Mouse (Mus musculus) forebrain, postnatal 0 days (tissue): ENCODE data around the gene Ptp4a2. TPM values are rescaled to one million over a fixed set of nuclear protein-coding genes. Genes with fewer than 3 reads are reported as not detected.
A peak's percentile ranks its signal among the peaks of the same experiment; 100 is the strongest.

Source experiments
- ATAC-seq: fragments of 200-750 bp; cut with Nextera tagmentation; 2 replicates; pipeline ENCODE4 v1.8.0; 2017; ENCODE audit warnings: mild to moderate bottlenecking, moderate library complexity
- DNase-seq: peaks from one replicate; pipeline ENCODE4 v3.0.0-alpha.2; 2015
- H3K27ac ChIP-seq: fragments of 300-500 bp; sonication (generic); 2 replicates; pipeline ENCODE4 v1.5.1; 2014; ENCODE audit warnings: low read depth, mild to moderate bottlenecking, antibody characterized with exemption, low read length, moderate library complexity, mixed read lengths
- H3K27me3 ChIP-seq: fragments of 300-500 bp; sonication (generic); 2 replicates; pipeline ENCODE4 v1.6.1; 2014; ENCODE audit warnings: mild to moderate bottlenecking, low read length, mixed read lengths; ENCODE audit not compliant: insufficient read depth
- H3K36me3 ChIP-seq: fragments of 300-500 bp; sonication (generic); 2 replicates; pipeline ENCODE4 v1.6.1; 2014; ENCODE audit warnings: mild to moderate bottlenecking, moderate library complexity; ENCODE audit not compliant: insufficient read depth
- H3K4me1 ChIP-seq: fragments of 300-500 bp; sonication (generic); 2 replicates; pipeline ENCODE4 v1.6.1; 2014; ENCODE audit warnings: antibody characterized with exemption; ENCODE audit not compliant: insufficient read depth
- H3K4me2 ChIP-seq: fragments of 300-500 bp; sonication (generic); 2 replicates; pipeline ENCODE4 v1.6.1; 2014; ENCODE audit warnings: low read depth, mild to moderate bottlenecking, moderate library complexity
- H3K4me3 ChIP-seq: fragments of 300-500 bp; sonication (generic); 2 replicates; pipeline ENCODE4 v1.5.1; 2014; ENCODE audit warnings: low read depth, low read length, mixed read lengths
- H3K9ac ChIP-seq: fragments of 300-500 bp; sonication (generic); 2 replicates; pipeline ENCODE4 v1.6.1; 2014; ENCODE audit warnings: mild to moderate bottlenecking
- H3K9me3 ChIP-seq: fragments of 300-500 bp; sonication (generic); 2 replicates; pipeline ENCODE4 v1.6.1; 2016; ENCODE audit warnings: low read length
- CTCF ChIP-seq: sonication (generic); IDR thresholded peaks from 2 replicates; pipeline ENCODE4 v1.5.1; 2016; ENCODE audit warnings: antibody characterized with exemption, control low read depth, low read depth
- WGBS: fragments of 180-500 bp; shearing (Covaris S2); extraction: QIAGEN DNeasy Blood & Tissue Kit; methylation state at CpG from one replicate; pipeline ENCODE4 v1.1.7; 2014; 5-methylcytosine and 5-hydroxymethylcytosine counted together
- polyA plus RNA-seq: library from polyadenylated mRNA; unstranded; fragments of >200 nt; fragmentation: Nextera tagmentation; extraction: Ambion mirVana; gene quantifications from 2 replicates; pipeline ENCODE4 v1.2.1, GENCODE M21; 2015
- total RNA-seq: library from RNA; depleted of rRNA; stranded (reverse); fragments of >200 nt; gene quantifications from 2 replicates; pipeline ENCODE4 v1.2.3, GENCODE M21; 2014

The Ptp4a2 gene
- total and polyA plus RNA-seq, 2 experiments from 2014 or later: 131 to 270 TPM

- H3K9ac ChIP-seq: peak overlapping the region; percentile 22; the same call in 1 of the 2 replicates
- peak overlapping the region; percentile 28 for H3K4me2 ChIP-seq
- TF ChIP-seq CTCF: no peak
- H3K27me3 ChIP-seq: no peaks in the 10 kb centered on the region
- no peaks in the 10 kb centered on the region for H3K9me3 ChIP-seq
- DNase-seq (no peak), ATAC-seq (no peak; the same call in 1 of the 2 replicates)
- 0 out of 2 replicates have a peak, but pooled peaks cover 9% of the 10 kb centered on the region for H3K4me1 ChIP-seq
- no peaks in the 10 kb centered on the region for H3K36me3 ChIP-seq
- no peak overlapping the region for H3K4me3 ChIP-seq
- 20% methylated on average over 7 of the region's 7 CpGs for WGBS
- no peak overlapping the region for H3K27ac ChIP-seq
Observed at GRCm38 (mm10) chr4:129771314-129771671, 39.7 kb upstream of the Ptp4a2 start.

GRCm38 (mm10) chr4:129771672-129772521 is 39.1 kb upstream of the Ptp4a2 start:
- 7% methylated on average over 21 of the region's 21 CpGs for WGBS
- Histone ChIP-seq H3K4me1 (0 out of 2 replicates have a peak, but pooled peaks cover 9% of the 10 kb centered on the region), H3K27me3 (no peaks in the 10 kb centered on the region), H3K36me3 (no peaks in the 10 kb centered on the region), H3K4me2 (peak overlapping the region; percentile 28), H3K9ac (peak overlapping the region; percentile 22; the same call in 1 of the 2 replicates), H3K4me3 (no peak overlapping the region), H3K27ac (no peak overlapping the region), H3K9me3 (no peaks in the 10 kb centered on the region)
- peak; percentile 66 for ATAC-seq
- no peak for DNase-seq
- 0 out of 2 replicates have a peak, but pooled peaks have one; percentile 3 for TF ChIP-seq CTCF

GRCm38 (mm10) chr4:129781881-129782675 is 28.9 kb upstream of the Ptp4a2 start:
- peaks cover 9% of the 10 kb centered on the region for H3K4me1 ChIP-seq
- no peak overlapping the region for H3K4me2 ChIP-seq
- DNase-seq: no peak
- ATAC-seq: no peak
- no peaks in the 10 kb centered on the region for H3K9me3 ChIP-seq
- no peaks in the 10 kb centered on the region for H3K27me3 ChIP-seq
- WGBS: 13% methylated on average over 4 of the region's 4 CpGs
- H3K27ac ChIP-seq: peak overlapping the region; percentile 4; the same call in 1 of the 2 replicates
- TF ChIP-seq CTCF: no peak
- no peaks in the 10 kb centered on the region for H3K36me3 ChIP-seq
- H3K9ac ChIP-seq: no peak overlapping the region
- no peak overlapping the region for H3K4me3 ChIP-seq

GRCm38 (mm10) chr4:129782857-129783331 is 28.1 kb upstream of the Ptp4a2 start:
- no peak for DNase-seq

GRCm38 (mm10) chr4:129783506-129783905 is 27.5 kb upstream of the Ptp4a2 start:
- DNase-seq: no peak
- Histone ChIP-seq H3K9me3 (no peaks in the 10 kb centered on the region), H3K4me1 (peaks cover 9% of the 10 kb centered on the region), H3K9ac (no peak overlapping the region), H3K4me2 (no peak overlapping the region), H3K4me3 (no peak overlapping the region), H3K27ac (no peak overlapping the region), H3K27me3 (no peaks in the 10 kb centered on the region), H3K36me3 (no peaks in the 10 kb centered on the region)
- ATAC-seq: no peak
- 72% methylated on average over 5 of the region's 5 CpGs for WGBS
- TF ChIP-seq CTCF: no peak

More at GRCm38 (mm10) chr4:129782857-129783331, 28.1 kb upstream of the Ptp4a2 start:
- H3K27ac ChIP-seq: no peak overlapping the region
- no peak overlapping the region for H3K9ac ChIP-seq
- H3K4me2 ChIP-seq: no peak overlapping the region
- ATAC-seq: peak; percentile 16; the same call in 1 of the 2 replicates
- no peak overlapping the region for H3K4me3 ChIP-seq
- 36% methylated on average over 3 of the region's 3 CpGs for WGBS
- H3K9me3 ChIP-seq: no peaks in the 10 kb centered on the region
- peaks cover 9% of the 10 kb centered on the region for H3K4me1 ChIP-seq
- H3K36me3 ChIP-seq: no peaks in the 10 kb centered on the region
- H3K27me3 ChIP-seq: no peaks in the 10 kb centered on the region
- no peak for TF ChIP-seq CTCF

- peak; percentile 93 for DNase-seq
- H3K36me3 ChIP-seq: no peaks in the 10 kb centered on the region
- ATAC-seq: peak; percentile 64; the same call in 1 of the 2 replicates
- no peaks in the 10 kb centered on the region for H3K9me3 ChIP-seq
- H3K4me1 ChIP-seq: peaks cover 9% of the 10 kb centered on the region
- peak; percentile 92 for TF ChIP-seq CTCF
- H3K9ac ChIP-seq: no peak overlapping the region
- no peak overlapping the region for H3K27ac ChIP-seq
- H3K27me3 ChIP-seq: no peaks in the 10 kb centered on the region
- no peak overlapping the region for H3K4me3 ChIP-seq
- WGBS: 2% methylated on average over 4 of the region's 4 CpGs
- no peak overlapping the region for H3K4me2 ChIP-seq
Observed at GRCm38 (mm10) chr4:129785178-129785577, 25.8 kb upstream of the Ptp4a2 start.
